Mouse (Mus musculus) MN1 (cell line): ENCODE measurements around the gene Ikzf2.

Experiments used
- DNase-seq: peaks from one replicate; pipeline ENCODE4 v3.0.0-alpha.2; 2016; ENCODE audit warnings: low spot score

Gene Ikzf2

GRCm38 (mm10) chr1:69507513-69507912, 179.5 kb downstream of the Ikzf2 start:
- DNase-seq: no peak

GRCm38 (mm10) chr1:69506615-69507159, 180.4 kb downstream of the Ikzf2 start:
- DNase-seq: no peak

DNA sequence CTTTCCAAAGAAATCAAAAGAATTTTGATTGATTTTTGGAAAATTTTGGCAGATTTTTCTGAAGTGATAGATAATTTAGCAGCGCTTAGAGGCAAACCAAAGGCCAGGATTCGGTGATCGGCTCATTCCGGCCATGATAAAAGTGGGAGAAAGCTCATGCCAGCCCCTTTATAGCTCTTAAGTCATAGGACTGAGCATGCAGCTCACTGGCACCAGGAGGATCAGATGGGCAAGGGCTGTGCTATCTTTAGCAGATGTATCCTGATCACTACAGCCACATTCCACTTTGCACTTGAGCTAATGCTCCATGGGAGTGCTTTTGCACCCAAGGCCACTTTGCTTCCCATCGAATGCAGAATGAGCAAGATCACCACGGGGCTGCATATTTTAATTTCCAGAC, 181.0 kb downstream of the Ikzf2 start:
- no peak for DNase-seq

- DNase-seq: no peak
Observed at GRCm38 (mm10) chr1:69500388-69500787, 186.7 kb downstream of the Ikzf2 start.

- no peak for DNase-seq
Observed at GRCm38 (mm10) chr1:69499652-69500051, 187.4 kb downstream of the Ikzf2 start.

DNA sequence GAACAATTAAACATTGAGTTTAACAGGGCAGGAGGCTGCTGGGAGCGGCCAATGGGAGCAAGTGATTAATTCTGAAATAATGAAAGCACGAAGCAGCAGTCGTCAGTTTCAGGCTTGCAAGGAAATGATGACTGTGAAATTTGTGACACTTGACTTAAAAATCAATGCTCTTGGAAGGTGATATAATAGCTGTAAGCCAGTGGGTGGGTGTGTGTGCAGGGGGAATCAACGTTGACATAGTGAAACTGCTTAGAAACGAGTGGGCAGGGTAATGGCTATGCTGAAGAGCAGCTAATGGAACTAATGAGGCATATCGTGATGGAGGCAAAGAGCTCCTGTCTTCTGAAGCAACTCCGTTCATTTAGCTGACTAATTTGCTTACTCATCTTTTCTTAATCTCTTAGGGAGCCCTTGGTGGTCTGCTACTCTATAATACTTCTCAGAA, 188.2 kb downstream of the Ikzf2 start:
- no peak for DNase-seq

GRCm38 (mm10) chr1:69496055-69496454, 191.0 kb downstream of the Ikzf2 start:
- no peak for DNase-seq

GRCm38 (mm10) chr1:69493309-69494047, 193.6 kb downstream of the Ikzf2 start:
- DNase-seq: no peak

- DNase-seq: no peak
Observed at GRCm38 (mm10) chr1:69492013-69492412, 195.0 kb downstream of the Ikzf2 start.

GRCm38 (mm10) chr1:69489026-69489425, 198.0 kb downstream of the Ikzf2 start:
- no peak for DNase-seq

DNA sequence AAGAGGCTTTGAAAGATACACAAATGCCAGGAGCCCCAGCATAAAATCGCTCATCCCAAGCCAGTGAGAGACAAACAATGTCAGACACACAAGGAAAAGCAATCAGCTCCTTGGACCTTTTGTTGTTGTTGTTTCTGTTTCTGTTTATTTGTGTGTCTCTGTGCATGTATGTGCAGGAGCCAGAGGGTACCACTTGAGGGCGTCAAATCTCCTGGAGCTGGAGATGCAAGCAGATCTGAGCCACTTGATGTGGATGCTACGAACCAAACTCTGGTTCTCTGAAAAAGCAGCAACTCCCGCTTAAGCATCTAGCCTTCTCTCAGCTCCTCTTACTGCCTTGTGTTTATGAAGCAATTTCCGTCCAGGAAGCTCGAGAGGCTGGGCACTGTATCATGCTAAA, 198.4 kb downstream of the Ikzf2 start:
- DNase-seq: no peak
